Mouse (Mus musculus) CH12.LX (cell line): ENCODE measurements at regions not wholly inside any gene's neighbourhood (a gene's known extent, or its start where the extent isn't known, plus 50 kb on each side); places are given as distances from the start of the nearest gene placed in this dataset.

Experiments
- DNase-seq: peaks from one replicate; pipeline ENCODE4 v3.0.0-alpha.2; 2013; ENCODE audit errors: extremely low read depth
- H3K27ac ChIP-seq: 2 replicates; pipeline ENCODE4 v1.5.1; 2012; ENCODE audit warnings: low read depth, mild to moderate bottlenecking, control low read depth, moderate library complexity; ENCODE audit not compliant: insufficient read depth
- H3K27me3 ChIP-seq: replicated peaks from 2 replicates; pipeline ENCODE3; 2012; ENCODE audit warnings: inconsistent platforms
- H3K36me3 ChIP-seq, 2 experiments: replicated peaks in 1 of 2; 2 replicates each; pipeline versions ENCODE3 to v1.6.1; 2012; ENCODE audit warnings: inconsistent platforms in 1 of 2, low read length in 1 of 2, mild to moderate bottlenecking in 1 of 2, mixed read lengths in 1 of 2, moderate library complexity in 1 of 2; ENCODE audit not compliant: control insufficient read depth in 1 of 2, insufficient read depth in 1 of 2
- H3K4me1 ChIP-seq, 2 experiments: 2 replicates each; pipeline ENCODE4 v1.6.1; 2012; ENCODE audit warnings: inconsistent platforms in 1 of 2, moderate library complexity in 1 of 2; ENCODE audit not compliant: insufficient read depth in 2 of 2, control insufficient read depth in 1 of 2
- H3K4me2 ChIP-seq: 2 replicates; pipeline ENCODE4 v1.6.1; 2012; ENCODE audit warnings: low read depth, mild to moderate bottlenecking, control low read depth; ENCODE audit not compliant: poor library complexity, insufficient read depth, severe bottlenecking
- H3K4me3 ChIP-seq, 3 experiments: fragments of 150-350 bp in 1 of 3; sonication (generic) in 1 of 3; replicated peaks in 1 of 3; 2 replicates each; pipeline versions ENCODE3 to v1.5.1; 2011 to 2012; ENCODE audit warnings: low read depth in 2 of 3, low read length in 2 of 3, mild to moderate bottlenecking in 2 of 3, moderate library complexity in 2 of 3, control low read depth in 1 of 3, improper control_type of control experiment in 1 of 3, inconsistent platforms in 1 of 3, mixed read lengths in 1 of 3; ENCODE audit not compliant: poor library complexity in 1 of 3
- H3K79me2 ChIP-seq: replicated peaks from 2 replicates; pipeline ENCODE4 v1.6.1; 2012; ENCODE audit warnings: mild to moderate bottlenecking, moderate library complexity; ENCODE audit not compliant: control insufficient read depth, poor library complexity, insufficient read depth, severe bottlenecking; ENCODE audit errors: extremely low read depth
- H3K9ac ChIP-seq: 2 replicates; pipeline ENCODE4 v1.6.1; 2012; ENCODE audit warnings: low read depth, mild to moderate bottlenecking, control low read depth, moderate library complexity; ENCODE audit not compliant: insufficient read depth
- H3K9me3 ChIP-seq: replicated peaks from 2 replicates; pipeline ENCODE3; 2012; ENCODE audit warnings: low read length, inconsistent platforms, mixed read lengths
- BHLHE40 ChIP-seq: IDR thresholded peaks from 2 replicates; pipeline ENCODE4 v1.6.1; 2011; ENCODE audit warnings: mild to moderate bottlenecking, low read depth, low read length, improper control_type of control experiment
- CHD1 ChIP-seq: IDR thresholded peaks from 2 replicates; pipeline ENCODE4 v1.6.1; 2012; ENCODE audit warnings: low read depth, low read length, improper control_type of control experiment, inconsistent platforms
- CTCF ChIP-seq, 2 experiments: IDR thresholded peaks in 1 of 2; conservative IDR thresholded peaks in 1 of 2; 2 replicates each; pipeline ENCODE4 v1.5.1; 2011 to 2012; ENCODE audit warnings: low read depth in 2 of 2, low read length in 2 of 2, improper control_type of control experiment in 1 of 2, inconsistent platforms in 1 of 2, mild to moderate bottlenecking in 1 of 2, moderate library complexity in 1 of 2
- E2F4 ChIP-seq: IDR thresholded peaks from 2 replicates; pipeline ENCODE4 v1.6.1; 2011; ENCODE audit warnings: low read depth, low read length, improper control_type of control experiment; ENCODE audit not compliant: insufficient replicate concordance
- HCFC1 ChIP-seq: IDR thresholded peaks from 2 replicates; pipeline ENCODE4 v1.6.1; 2012; ENCODE audit warnings: low read depth, mild to moderate bottlenecking, inconsistent platforms, low read length, improper control_type of control experiment
- IRF4 ChIP-seq: IDR thresholded peaks from 2 replicates; pipeline ENCODE4 v1.6.1; 2014; ENCODE audit warnings: low read depth, mild to moderate bottlenecking, inconsistent platforms, low read length, improper control_type of control experiment
- JUN ChIP-seq: IDR thresholded peaks from 2 replicates; pipeline ENCODE4 v1.6.1; 2011; ENCODE audit warnings: low read depth, mild to moderate bottlenecking, low read length, improper control_type of control experiment, moderate library complexity; ENCODE audit not compliant: insufficient read depth
- KAT2A ChIP-seq: IDR thresholded peaks from 2 replicates; pipeline ENCODE4 v1.6.1; 2012; ENCODE audit warnings: low read length, improper control_type of control experiment, inconsistent platforms; ENCODE audit not compliant: insufficient replicate concordance
- MEF2A ChIP-seq: IDR thresholded peaks from 2 replicates; pipeline ENCODE4 v1.6.1; 2014; ENCODE audit warnings: low read depth, mild to moderate bottlenecking, inconsistent platforms, low read length, improper control_type of control experiment, borderline replicate concordance
- MXI1 ChIP-seq: IDR thresholded peaks from 2 replicates; pipeline ENCODE4 v1.6.1; 2011; ENCODE audit warnings: mild to moderate bottlenecking, low read depth, low read length, improper control_type of control experiment
- NRF1 ChIP-seq: IDR thresholded peaks from 2 replicates; pipeline ENCODE4 v1.6.1; 2014; ENCODE audit warnings: low read depth, mild to moderate bottlenecking, inconsistent platforms, low read length, improper control_type of control experiment, moderate library complexity
- PAX5 ChIP-seq: IDR thresholded peaks from 2 replicates; pipeline ENCODE4 v1.6.1; 2012; ENCODE audit warnings: low read length, inconsistent platforms, mixed read lengths
- POLR2AphosphoS2 ChIP-seq: IDR thresholded peaks from 2 replicates; pipeline ENCODE4 v1.6.1; 2011; ENCODE audit warnings: low read depth, low read length, improper control_type of control experiment
- TBP ChIP-seq: conservative IDR thresholded peaks from 2 replicates; pipeline ENCODE4 v1.6.1; 2011; ENCODE audit warnings: low read depth, low read length, improper control_type of control experiment
- dilution Hi-C: fragments of 300-500 bp; cut with MboI; formaldehyde crosslinking; loops from 2 replicates; pipeline ENCODE4 v1.14.3; 2020; ENCODE audit warnings: low sequenced_read_pairs; ENCODE audit not compliant: extremely low pct_unique_long_range_greater_than_20kb, extremely low pct_ligation_motif_present
- in situ Hi-C: fragments of 300-500 bp; cut with MboI; formaldehyde crosslinking; loops from 3 replicates; pipeline ENCODE4 v1.14.3; 2019; ENCODE audit warnings: low sequenced_read_pairs, low pct_ligation_motif_present, low pct_unique_long_range_greater_than_20kb, mixed read lengths

DNA sequence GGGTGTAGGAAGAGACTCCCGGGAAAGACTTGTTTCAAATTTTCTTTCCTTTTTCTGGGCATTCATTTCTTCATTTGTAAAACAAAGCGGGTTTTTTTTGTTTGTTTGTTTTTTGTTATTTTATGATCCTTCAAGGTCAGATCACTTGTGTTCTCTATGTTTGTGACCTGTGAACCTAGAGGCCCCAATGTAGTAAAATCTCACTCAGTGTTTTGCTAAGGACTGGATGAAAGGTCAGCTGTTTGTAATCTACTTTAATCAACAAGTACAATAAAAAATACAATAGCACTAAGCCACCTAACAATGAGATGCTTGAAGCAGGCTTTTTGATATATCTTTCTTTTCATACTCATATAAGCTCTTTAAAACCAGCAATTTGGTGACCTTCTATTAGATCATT is 91.3 kb downstream of the Dusp6 start:
- no peak overlapping the region for H3K9ac ChIP-seq
- peaks cover 7 to 13% of the 10 kb centered on the region in 2 experiments for H3K36me3 ChIP-seq
- H3K4me1 ChIP-seq, result peaks cover 0 to 10% of the 10 kb centered on the region in 2 experiments; a peak in 1 of 4 replicates
- no peak overlapping the region for H3K4me3 ChIP-seq
- H3K4me2 ChIP-seq, result no peak overlapping the region
- H3K79me2 ChIP-seq, result no peaks in the 10 kb centered on the region
- no peaks in the 10 kb centered on the region for H3K9me3 ChIP-seq
- dilution Hi-C loops, result no loop called here
- no peaks in the 10 kb centered on the region for H3K27me3 ChIP-seq
- TF ChIP-seq JUN (no peak), NRF1 (no peak), E2F4 (no peak), KAT2A (no peak), BHLHE40 (no peak), MXI1 (no peak)
- TF ChIP-seq, all 38 proteins: peak for 0
- in situ Hi-C loops, result no loop called here
- H3K27ac ChIP-seq, result no peak overlapping the region
- no peak for DNase-seq

- H3K79me2 ChIP-seq, result no peaks in the 10 kb centered on the region
- no peak for DNase-seq
- H3K36me3 ChIP-seq, result peaks cover 7 to 13% of the 10 kb centered on the region in 2 experiments
- peaks cover 0 to 10% of the 10 kb centered on the region in 2 experiments; a peak in 1 of 4 replicates for H3K4me1 ChIP-seq
- in situ Hi-C loops, result no loop called here
- dilution Hi-C loops, result no loop called here
- no peak overlapping the region for H3K9ac ChIP-seq
- no peak overlapping the region for H3K4me2 ChIP-seq
- no peak overlapping the region for H3K4me3 ChIP-seq
- no peak for TF ChIP-seq MEF2A
- no peak overlapping the region for H3K27ac ChIP-seq
- no peaks in the 10 kb centered on the region for H3K9me3 ChIP-seq
- no peaks in the 10 kb centered on the region for H3K27me3 ChIP-seq
Observed at GRCm38 (mm10) chr10:99355303-99355702, 92.3 kb downstream of the Dusp6 start.

DNA sequence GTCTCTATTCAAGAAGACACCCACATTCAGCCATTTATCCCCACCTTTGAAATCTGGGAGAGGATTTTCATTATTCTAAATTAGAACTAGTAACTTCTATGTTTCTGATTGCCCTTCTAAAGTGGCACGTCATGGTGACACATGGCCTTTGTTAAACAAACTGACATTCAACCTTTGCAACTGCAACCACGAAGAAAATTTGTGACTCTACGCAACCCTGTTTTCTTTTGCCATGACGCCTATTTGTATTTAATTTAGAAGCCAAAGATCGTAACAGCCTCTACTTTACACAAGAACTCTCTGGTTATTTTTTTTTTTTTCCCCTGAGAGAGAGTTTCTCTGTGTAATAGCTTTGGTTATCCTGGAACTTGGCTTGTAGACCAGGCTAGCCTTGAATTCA is 93.2 kb downstream of the Dusp6 start:
- DNase-seq, result no peak
- Histone ChIP-seq H3K4me2 (no peak overlapping the region), H3K27me3 (no peaks in the 10 kb centered on the region), H3K79me2 (no peaks in the 10 kb centered on the region), H3K36me3 (peaks cover 6 to 9% of the 10 kb centered on the region in 2 experiments), H3K27ac (no peak overlapping the region), H3K4me1 (peaks cover 0 to 10% of the 10 kb centered on the region in 2 experiments; a peak in 1 of 4 replicates), H3K4me3 (no peak overlapping the region), H3K9ac (no peak overlapping the region), H3K9me3 (no peaks in the 10 kb centered on the region)
- dilution Hi-C loops, result no loop called here
- in situ Hi-C loops, result no loop called here
- TF ChIP-seq CHD1 (no peak), IRF4 (no peak), TBP (no peak), HCFC1 (no peak), CTCF (conservative IDR thresholded peaks at IDR 0.05 in 1 of 2, IDR thresholded peaks at IDR 0.05 in 1 of 2; ENCODE audit: low read depth in 2 of 2, low read length in 2 of 2) (no peak), PAX5 (no peak), POLR2AphosphoS2 (no peak)
